Mouse (Mus musculus): ENCODE measurements around the gene Phf23.
A peak's percentile ranks its signal among the peaks of the same experiment; 100 is the strongest.

- TF ChIP-seq CTCF (IDR thresholded peaks at IDR 0.05; ENCODE audit: low read depth): peak; percentile 31
- no peak for TF ChIP-seq EP300 (IDR thresholded peaks at IDR 0.05; ENCODE audit: low read depth)
Observed at GRCm38 (mm10) chr11:69950807-69951459, 44.6 kb upstream of the Phf23 start.

All from heart, postnatal 0 days (tissue).